Mouse (Mus musculus): Measurements from ENCODE around the gene Ilf2. TPM values are rescaled to one million over a fixed set of nuclear protein-coding genes. Genes with fewer than 3 reads are reported as not detected.
A peak's percentile ranks its signal among the peaks of the same experiment; 100 is the strongest.

The Ilf2 gene
- total RNA-seq, 4 experiments from 2014 or later, result 84.9 to 98.9 (median 93.3) TPM

- DNase-seq (ENCODE audit: low spot score in 2 of 2), result no peak
These were observed 13.3 kb upstream of the Ilf2 start for GRCm38 (mm10) chr3:90462579-90462978.

DNA sequence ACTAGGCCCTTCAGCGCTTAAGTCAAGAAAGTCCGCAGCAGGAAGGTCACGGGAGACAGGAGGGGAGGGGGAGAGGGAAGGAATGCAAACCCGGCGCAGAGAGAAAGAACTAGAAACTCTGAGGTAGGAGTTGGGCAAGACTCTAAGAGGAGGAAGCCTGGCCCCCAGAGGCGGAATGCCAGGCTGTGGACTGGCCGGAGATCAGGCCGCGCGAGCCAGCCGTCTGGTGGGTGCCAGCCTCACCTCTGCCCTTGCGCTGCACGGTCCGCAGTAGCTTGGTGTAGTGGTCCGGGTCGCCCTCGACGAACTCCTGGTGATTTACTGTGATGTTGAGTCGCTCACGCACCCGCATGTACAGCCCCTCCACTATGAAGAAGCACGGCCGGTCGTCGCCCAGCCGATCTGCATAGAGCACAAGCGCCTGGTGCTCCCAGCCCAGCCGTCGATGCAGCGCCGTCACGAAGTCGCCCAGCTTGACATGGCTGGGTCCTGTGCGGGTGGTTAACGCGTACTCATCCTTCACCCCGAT lies 11.3 kb upstream of the Ilf2 start:
- no peak for DNase-seq (ENCODE audit: low spot score in 2 of 2)

GRCm38 (mm10) chr3:90465081-90465685 lies 10.7 kb upstream of the Ilf2 start:
- DNase-seq (ENCODE audit: low spot score in 2 of 2), result no peak

DNA sequence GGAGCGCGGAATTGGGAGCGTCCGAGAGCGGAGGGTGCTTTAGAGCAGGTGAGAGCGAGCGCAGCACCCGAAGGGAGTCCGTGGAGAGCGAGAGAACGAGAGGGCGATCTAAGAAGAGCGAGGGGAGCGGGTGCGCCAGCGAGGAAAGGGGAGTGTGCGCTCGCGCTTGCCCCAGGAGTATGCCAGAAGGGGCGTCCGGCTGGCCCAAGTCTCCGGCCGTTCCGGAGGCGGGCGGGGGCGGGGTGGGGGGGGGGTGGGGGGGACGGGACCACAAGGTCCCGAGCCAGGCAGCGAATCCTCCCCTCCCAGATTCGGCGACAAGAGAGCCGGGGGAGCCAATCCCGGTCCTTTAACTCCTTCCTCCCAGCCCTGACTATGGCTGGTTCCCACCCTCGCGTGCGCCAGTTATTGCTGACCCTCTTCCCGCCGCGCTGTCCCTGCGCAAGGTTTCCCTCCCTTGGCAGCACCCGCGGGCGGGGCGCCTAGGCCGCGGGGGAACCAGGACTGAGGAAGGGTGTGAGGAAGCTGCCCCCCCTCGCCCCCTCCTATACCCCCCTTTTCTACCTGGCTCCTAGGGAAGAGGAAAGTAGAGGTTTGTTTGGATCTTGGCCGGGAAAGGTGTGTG lies 10.1 kb upstream of the Ilf2 start, which contains the start of gene Npr1:
TSS of gene Npr1 (minus strand) at position 181 of the 625 bp plus-strand sequence.
- DNase-seq (ENCODE audit: low spot score in 2 of 2), result no peak

DNA sequence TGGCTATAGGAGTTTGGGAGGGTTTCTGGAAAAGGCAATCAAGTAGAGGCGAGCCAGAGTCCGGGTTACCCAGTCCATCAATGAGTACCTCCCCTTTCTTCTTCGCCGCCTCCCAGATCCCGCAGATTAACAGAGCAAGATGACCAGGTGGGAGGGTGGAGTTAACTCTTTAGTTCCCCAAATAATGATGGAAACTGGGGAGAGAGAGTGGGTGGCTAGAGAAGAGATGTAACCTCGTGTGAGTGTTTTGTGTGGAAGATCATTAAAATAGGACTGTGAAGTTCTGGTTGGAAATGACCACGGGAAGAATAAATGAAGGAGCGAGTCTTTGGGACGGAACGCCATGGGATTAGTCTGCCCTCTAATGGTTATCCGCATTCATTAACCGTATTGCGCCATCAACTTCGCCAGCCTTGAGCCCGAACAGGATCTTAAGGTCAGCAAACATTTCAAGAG lies 9.6 kb upstream of the Ilf2 start:
- DNase-seq (ENCODE audit: low spot score in 2 of 2), result no peak

DNA sequence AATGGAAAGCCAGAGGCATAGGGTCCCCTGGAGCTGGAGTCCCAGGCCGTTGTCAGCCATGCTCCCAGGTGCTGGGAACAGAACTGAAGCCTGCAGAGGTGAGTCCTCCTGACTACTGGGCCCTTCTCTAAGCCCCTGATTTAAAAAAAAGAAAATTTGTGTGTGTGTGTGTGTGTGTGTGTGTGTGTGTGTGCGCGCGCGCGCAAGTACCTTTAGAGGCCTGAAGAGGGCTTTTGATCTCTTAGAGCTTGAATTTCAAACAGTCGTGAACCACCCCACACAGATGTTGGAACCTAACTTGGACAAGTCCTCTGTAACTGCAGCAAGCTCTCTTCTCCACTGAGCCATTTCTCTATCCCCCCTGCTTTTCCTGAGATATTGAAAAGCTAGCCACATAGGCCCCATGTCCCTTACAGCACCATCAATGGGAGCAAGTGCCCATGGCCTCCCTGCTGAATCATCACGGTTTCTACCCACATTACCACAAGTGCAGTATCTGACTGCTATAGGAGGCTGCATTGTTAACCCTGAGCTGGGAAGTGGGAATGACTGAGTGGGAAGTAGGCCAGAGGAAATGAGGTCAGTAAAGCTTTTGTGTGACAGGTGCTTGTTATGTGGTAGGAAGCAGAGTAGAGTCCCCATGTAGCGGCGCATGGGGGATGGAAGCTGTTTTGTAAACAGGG lies 8.2 kb upstream of the Ilf2 start:
- DNase-seq (ENCODE audit: low spot score in 2 of 2), result no peak

GRCm38 (mm10) chr3:90472213-90472612 lies 3.7 kb upstream of the Ilf2 start:
- no peak for DNase-seq (ENCODE audit: low spot score in 2 of 2)

GRCm38 (mm10) chr3:90475151-90475830 lies 635 bp upstream of the Ilf2 start:
- DNase-seq (ENCODE audit: low spot score in 2 of 2), result no peak

DNA sequence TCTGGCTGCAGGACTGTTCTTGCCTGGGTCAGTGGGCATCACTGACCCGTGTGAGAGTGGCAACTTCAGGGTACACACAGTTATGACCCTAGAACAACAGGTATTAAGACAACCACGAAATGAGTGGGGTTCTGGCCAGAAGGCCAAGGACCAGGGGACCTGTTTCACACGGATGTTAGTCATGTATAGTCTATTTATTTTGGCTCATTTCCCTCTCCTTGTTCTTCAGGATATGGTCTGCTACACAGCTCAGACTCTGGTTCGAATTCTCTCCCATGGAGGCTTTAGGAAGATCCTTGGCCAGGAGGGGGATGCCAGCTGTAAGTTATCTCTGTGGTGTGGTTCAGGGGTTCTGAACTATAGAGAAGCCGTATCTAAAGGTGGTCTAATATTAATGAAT lies 11.1 kb downstream of the Ilf2 start:
- no peak for DNase-seq (ENCODE audit: low spot score in 2 of 2)

DNA sequence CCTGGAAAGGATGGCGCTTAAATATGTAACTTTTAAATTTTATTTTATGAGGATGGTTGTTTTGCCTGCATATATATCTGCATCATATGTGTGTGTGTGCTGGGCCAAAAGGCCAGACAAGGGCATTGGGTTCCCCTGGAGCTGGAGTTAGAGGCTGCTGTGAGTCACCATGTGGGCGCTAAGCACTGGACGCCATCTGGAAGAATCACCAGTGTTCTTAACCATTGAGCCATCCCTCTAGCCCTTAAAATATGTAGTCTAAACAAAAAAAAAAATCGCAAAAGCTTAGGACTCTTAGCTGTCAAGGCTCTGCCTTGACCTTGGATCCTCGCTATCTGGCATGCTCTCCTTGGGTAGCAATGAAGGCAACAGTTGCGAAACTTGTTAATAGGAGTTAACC lies 12.7 kb downstream of the Ilf2 start:
- DNase-seq (ENCODE audit: low spot score in 2 of 2), result no peak

DNA sequence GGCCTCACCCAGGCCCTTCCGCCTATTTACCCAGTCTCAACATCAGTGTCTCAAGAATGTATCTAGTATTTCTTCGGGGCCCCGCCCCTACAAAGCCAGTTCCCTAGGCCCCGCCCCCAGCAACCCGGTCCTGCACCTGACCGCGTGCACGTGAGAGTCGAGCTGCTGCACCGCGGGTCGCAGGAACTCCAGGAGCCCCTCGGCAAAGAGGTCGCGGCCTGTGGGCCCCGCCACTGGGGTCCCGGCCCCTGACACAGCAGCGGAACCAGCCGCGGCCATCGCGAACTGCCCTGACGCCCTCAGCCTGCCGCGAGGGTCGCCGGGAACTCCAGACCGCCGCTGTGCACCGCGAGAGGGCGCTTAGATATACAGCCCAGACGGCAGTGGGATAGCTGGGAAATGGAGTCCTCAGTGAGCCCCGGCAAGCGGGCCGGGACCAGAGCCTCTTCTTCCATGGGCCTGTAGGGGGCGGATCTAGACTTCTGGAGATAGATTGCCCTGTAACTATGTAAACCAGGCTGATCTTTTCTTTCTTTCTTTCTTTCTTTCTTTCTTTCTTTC lies 14.8 kb downstream of the Ilf2 start, which contains the start of gene Snapin:
TSS of gene Snapin (minus strand) at position 338 of the 561 bp plus-strand sequence.
- DNase-seq (ENCODE audit: low spot score in 2 of 2), result peak; percentile 90 to 92

DNA sequence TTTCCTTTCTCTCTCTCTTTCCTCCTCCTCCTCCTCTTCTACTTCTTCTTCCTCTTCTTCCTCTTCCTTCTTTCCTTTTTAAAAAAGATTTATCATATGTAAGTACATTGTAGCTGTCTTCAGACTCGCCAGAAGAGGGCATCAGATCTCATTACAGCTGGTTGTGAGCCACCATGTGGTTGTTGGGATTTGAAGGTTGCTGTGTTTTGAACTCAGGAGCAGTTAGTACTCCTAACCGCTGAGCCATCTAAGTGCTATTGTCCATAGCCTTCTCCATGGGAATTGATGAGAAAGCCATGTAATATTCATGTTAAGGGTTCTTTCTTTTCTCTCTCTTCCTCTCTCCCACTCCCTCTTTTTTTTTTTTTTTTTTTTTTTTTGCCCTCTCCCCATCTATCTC lies 15.4 kb downstream of the Ilf2 start:
- no peak for DNase-seq (ENCODE audit: low spot score in 2 of 2)

- DNase-seq (ENCODE audit: low spot score in 2 of 2), result no peak
These were observed 18.1 kb downstream of the Ilf2 start for GRCm38 (mm10) chr3:90493831-90494540.

DNA sequence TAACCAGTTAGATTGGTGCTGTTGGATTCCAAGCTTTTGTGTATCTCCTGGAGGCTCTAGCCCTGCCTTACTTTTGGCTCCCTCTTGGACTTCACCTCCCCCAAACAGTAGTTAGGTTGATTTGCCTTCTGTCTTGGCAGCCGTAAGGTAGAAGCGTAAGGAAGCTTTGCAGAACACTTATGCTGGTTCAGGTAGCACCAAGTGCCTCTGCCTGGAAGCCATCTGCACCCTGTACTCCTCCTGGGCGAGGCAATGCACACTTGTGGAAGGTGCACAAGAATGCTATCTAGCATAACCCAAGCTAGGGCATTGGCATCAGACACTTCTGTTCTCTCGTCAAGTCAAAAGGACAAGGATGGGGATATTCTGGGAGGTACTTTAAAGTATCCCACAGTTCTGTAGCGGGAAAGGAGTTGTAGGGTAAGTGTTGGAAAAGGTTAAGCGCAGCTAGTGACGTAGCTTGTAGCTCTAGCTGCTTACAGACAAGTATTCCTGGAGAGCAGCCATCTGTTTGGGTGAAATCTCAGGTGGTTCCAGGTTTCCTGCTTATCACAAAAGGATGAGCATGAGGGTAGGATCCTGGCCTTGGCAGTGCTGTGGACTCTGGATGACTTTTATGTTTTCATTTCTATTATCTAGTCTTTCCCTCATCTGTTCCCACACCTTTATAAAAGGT lies 20.1 kb downstream of the Ilf2 start:
- DNase-seq (ENCODE audit: low spot score in 2 of 2), result no peak

GRCm38 (mm10) chr3:90497597-90497996 lies 21.7 kb downstream of the Ilf2 start:
- DNase-seq (ENCODE audit: low spot score in 2 of 2), result no peak

DNA sequence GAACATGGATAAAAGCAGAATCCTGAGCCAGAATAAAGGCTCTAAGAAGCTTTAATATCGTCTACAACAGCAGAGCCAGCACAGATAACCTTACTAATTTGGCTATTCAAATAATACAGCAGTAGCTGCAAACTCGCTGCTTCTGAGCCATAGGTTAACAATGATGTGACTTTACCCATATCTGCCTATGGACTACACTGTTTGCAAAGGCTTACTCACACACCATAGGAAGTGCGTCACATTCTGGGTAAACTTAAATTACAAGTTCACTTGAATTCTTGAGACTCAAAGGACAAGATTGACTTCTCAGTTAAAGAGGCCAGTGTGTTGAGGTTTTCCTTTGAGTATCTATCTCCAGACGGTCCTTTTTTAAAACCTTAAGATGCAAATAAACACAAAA lies 27.5 kb downstream of the Ilf2 start:
- no peak for DNase-seq (ENCODE audit: low spot score in 2 of 2)

- DNase-seq (ENCODE audit: low spot score in 2 of 2), result no peak
These were observed 29.3 kb downstream of the Ilf2 start for GRCm38 (mm10) chr3:90505216-90505615.

- no peak for DNase-seq (ENCODE audit: low spot score in 2 of 2)
These were observed 30.4 kb downstream of the Ilf2 start for GRCm38 (mm10) chr3:90506362-90506761.

DNA sequence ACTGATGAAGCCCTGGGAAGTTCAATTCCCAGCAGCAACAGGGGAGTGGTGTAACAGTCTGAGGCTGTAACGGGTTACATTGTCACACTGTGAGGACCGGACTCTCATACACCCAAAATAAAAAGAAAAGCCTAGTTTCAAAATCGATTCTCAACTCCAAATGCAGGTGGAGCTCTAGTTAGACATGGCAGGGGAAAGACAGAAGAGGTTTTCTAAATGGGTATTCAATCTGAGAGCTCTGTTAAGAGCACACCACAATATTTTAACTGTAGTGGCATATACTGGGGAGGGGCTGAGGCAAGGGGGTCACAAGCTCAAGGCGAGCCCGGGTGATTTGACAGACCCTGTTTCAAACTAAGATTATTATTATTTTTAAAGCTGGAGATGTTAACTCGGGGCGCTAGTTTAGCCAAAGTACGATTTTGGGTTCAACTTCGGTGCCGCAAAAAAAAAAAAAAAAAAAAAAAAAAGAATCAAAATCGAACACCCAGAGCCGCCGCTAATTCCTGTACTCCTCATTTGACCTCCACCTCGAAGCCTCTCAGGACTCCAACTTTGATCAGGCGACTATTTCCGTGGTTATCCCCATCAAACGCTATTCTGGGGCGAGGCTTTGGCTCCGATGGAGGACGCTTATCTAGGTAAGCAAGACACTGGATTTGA lies 32.5 kb downstream of the Ilf2 start:
- DNase-seq (ENCODE audit: low spot score in 2 of 2), result no peak

All from left cerebral cortex, adult 8-10 months (tissue).